Mouse (Mus musculus) stomach, postnatal 0 days (tissue): ENCODE results near the gene Itm2c. TPM values are rescaled to one million over a fixed set of nuclear protein-coding genes. Genes with fewer than 3 reads are reported as not detected.

Experiments used
- ATAC-seq: fragments of 200-750 bp; cut with Nextera tagmentation; 2 replicates; pipeline ENCODE4 v1.8.0; 2017; ENCODE audit not compliant: low FRiP score, low TSS enrichment
- DNase-seq: peaks from one replicate; pipeline ENCODE4 v3.0.0-alpha.2; 2016; ENCODE audit warnings: low spot score
- H3K27ac ChIP-seq: fragments of 300-500 bp; sonication (generic); replicated peaks from 2 replicates; pipeline ENCODE4 v1.5.1; 2014; ENCODE audit warnings: mild to moderate bottlenecking, control low read depth
- H3K27me3 ChIP-seq: fragments of 300-500 bp; sonication (generic); 2 replicates; pipeline ENCODE4 v1.6.1; 2014; ENCODE audit warnings: low read length; ENCODE audit not compliant: control insufficient read depth, insufficient read depth
- H3K36me3 ChIP-seq: fragments of 300-500 bp; sonication (generic); 2 replicates; pipeline ENCODE4 v1.6.1; 2014; ENCODE audit warnings: low read length, mixed read lengths; ENCODE audit not compliant: control insufficient read depth, insufficient read depth
- H3K4me1 ChIP-seq: fragments of 300-500 bp; sonication (generic); replicated peaks from 2 replicates; pipeline ENCODE4 v1.6.1; 2014; ENCODE audit warnings: antibody characterized with exemption; ENCODE audit not compliant: control insufficient read depth, insufficient read depth
- H3K4me2 ChIP-seq: fragments of 300-500 bp; sonication (generic); replicated peaks from 2 replicates; pipeline ENCODE4 v1.6.1; 2014; ENCODE audit warnings: low read depth, mild to moderate bottlenecking, control low read depth, moderate library complexity
- H3K4me3 ChIP-seq: fragments of 300-500 bp; sonication (generic); 2 replicates; pipeline ENCODE4 v1.5.1; 2014; ENCODE audit warnings: low read depth, low read length, control low read depth
- H3K9ac ChIP-seq: fragments of 300-500 bp; sonication (generic); 2 replicates; pipeline ENCODE4 v1.6.1; 2014; ENCODE audit warnings: mild to moderate bottlenecking, low read length, control low read depth, mixed read lengths
- H3K9me3 ChIP-seq: fragments of 300-500 bp; sonication (generic); 2 replicates; pipeline ENCODE4 v1.6.1; 2016; ENCODE audit warnings: low read length; ENCODE audit not compliant: control insufficient read depth
- CTCF ChIP-seq: IDR thresholded peaks from 2 replicates; pipeline ENCODE4 v1.5.1; 2016; ENCODE audit warnings: antibody characterized with exemption, low read depth, mild to moderate bottlenecking, moderate library complexity
- EP300 ChIP-seq: optimal IDR thresholded peaks from 2 replicates; pipeline ENCODE3; 2016; ENCODE audit warnings: antibody characterized with exemption
- WGBS: fragments of 180-500 bp; shearing (Covaris S2); extraction: QIAGEN DNeasy Blood & Tissue Kit; methylation state at CpG from one replicate; pipeline ENCODE4 v1.1.7; 2014; 5-methylcytosine and 5-hydroxymethylcytosine counted together
- polyA plus RNA-seq: library from polyadenylated mRNA; unstranded; fragments of >200 nt; fragmentation: Nextera tagmentation; extraction: Ambion mirVana; gene quantifications from 2 replicates; pipeline ENCODE4 v1.2.1, GENCODE M21; 2015

Gene Itm2c
- polyA plus RNA-seq, 1 experiment from 2014 or later, result 134 TPM

GRCm38 (mm10) chr1:85925183-85925582 is 31.1 kb downstream of the Itm2c start:
- no peak for TF ChIP-seq CTCF
- no peak for TF ChIP-seq EP300
- H3K9me3 ChIP-seq, result peaks cover under 1% of the 10 kb centered on the region; the same call in 1 of the 2 replicates

GRCm38 (mm10) chr1:85928057-85928687 is 34.1 kb downstream of the Itm2c start, which contains the start of gene 4933407L21Rik:
4933407L21Rik (plus strand) TSS chr1:85928483.
- Histone ChIP-seq H3K4me2 (no peak within 1 kb of the TSS), H3K9ac (no peak within 1 kb of the TSS), H3K9me3 (no peaks in the 10 kb centered on the region), H3K27me3 (no peaks in the 10 kb centered on the region), H3K36me3 (no peaks in the 10 kb centered on the region), H3K27ac (0 out of 2 replicates have a peak within 1 kb of the TSS, but pooled peaks have one; percentile 13), H3K4me3 (no peak within 1 kb of the TSS), H3K4me1 (0 out of 2 replicates have a peak, but pooled peaks cover under 1% of the 10 kb centered on the region)
- TF ChIP-seq CTCF, result 0 out of 2 replicates have a peak, but pooled peaks have one; percentile 16
- no peak for TF ChIP-seq EP300
- ATAC-seq (no peak), DNase-seq (no peak)
- WGBS, result 46% methylated on average over 4 of the region's 4 CpGs

More at GRCm38 (mm10) chr1:85925183-85925582, 31.1 kb downstream of the Itm2c start:
- Histone ChIP-seq H3K27me3 (no peaks in the 10 kb centered on the region), H3K4me2 (no peak overlapping the region), H3K9ac (no peak overlapping the region), H3K36me3 (no peaks in the 10 kb centered on the region), H3K27ac (no peak overlapping the region), H3K4me1 (no peaks in the 10 kb centered on the region), H3K4me3 (no peak overlapping the region)
- WGBS, result 82% methylated on average over 5 of the region's 5 CpGs
- DNase-seq (no peak), ATAC-seq (no peak)

DNA sequence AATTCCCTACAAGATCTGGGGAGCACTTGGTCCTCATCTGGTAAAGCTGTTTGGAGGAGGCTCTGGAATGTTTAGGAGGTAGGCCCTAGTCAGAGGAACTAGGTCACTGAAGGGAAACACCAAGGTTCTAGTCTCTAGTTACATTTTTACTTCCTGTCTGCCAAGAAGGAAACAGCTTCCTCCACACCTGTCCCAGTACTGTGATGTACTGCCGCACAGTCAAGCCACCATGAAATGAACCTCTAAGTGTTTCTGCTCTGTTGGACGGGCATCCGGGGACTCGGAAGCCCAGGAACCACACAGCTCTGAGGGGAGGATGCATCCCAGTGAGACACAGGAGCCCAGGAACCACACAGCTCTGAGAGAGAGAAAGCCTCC is 34.6 kb downstream of the Itm2c start:
- DNase-seq (no peak), ATAC-seq (no peak)
- TF ChIP-seq EP300 (no peak), CTCF (no peak)
- Histone ChIP-seq H3K9ac (no peak overlapping the region), H3K4me3 (no peak overlapping the region), H3K27ac (0 out of 2 replicates have a peak overlapping the region, but pooled peaks have one; percentile 13), H3K4me1 (peaks cover 5% of the 10 kb centered on the region; the same call in 1 of the 2 replicates), H3K4me2 (no peak overlapping the region), H3K27me3 (no peaks in the 10 kb centered on the region), H3K9me3 (no peaks in the 10 kb centered on the region), H3K36me3 (no peaks in the 10 kb centered on the region)
- 68% methylated on average over 4 of the region's 4 CpGs for WGBS

- H3K36me3 ChIP-seq, result no peaks in the 10 kb centered on the region
- ATAC-seq (no peak), DNase-seq (no peak)
- TF ChIP-seq EP300, result no peak
- no peak for TF ChIP-seq CTCF
- no peaks in the 10 kb centered on the region for H3K27me3 ChIP-seq
- no peak overlapping the region for H3K4me2 ChIP-seq
- no peak overlapping the region for H3K9ac ChIP-seq
- H3K4me1 ChIP-seq, result peaks cover 5% of the 10 kb centered on the region; the same call in 1 of the 2 replicates
- H3K9me3 ChIP-seq, result no peaks in the 10 kb centered on the region
- no peak overlapping the region for H3K4me3 ChIP-seq
- no peak overlapping the region for H3K27ac ChIP-seq
- 80% methylated on average over 6 of the region's 6 CpGs for WGBS
These were observed 35.3 kb downstream of the Itm2c start for GRCm38 (mm10) chr1:85929406-85929805.

DNA sequence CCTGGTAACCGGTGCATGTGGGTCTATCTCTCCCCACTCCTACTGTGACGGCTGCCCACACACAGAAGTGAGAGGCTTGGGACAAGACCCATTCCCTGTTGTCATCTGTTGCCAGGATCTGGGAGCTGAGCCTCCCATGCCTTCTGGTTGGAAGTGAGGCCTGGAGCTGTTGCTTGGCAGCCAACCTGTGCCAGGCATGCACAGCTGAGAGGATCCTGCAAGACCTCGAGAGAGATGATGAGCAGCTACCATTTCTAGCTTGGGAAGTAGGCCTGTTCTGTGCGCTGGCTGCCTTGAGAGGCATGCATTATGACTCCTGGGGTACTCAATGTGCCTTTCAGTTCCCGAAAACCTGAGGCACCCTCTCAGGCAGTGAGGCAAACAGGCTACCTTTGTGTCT is 37.1 kb downstream of the Itm2c start:
- TF ChIP-seq CTCF, result no peak
- TF ChIP-seq EP300, result no peak
- no peak for DNase-seq

DNA sequence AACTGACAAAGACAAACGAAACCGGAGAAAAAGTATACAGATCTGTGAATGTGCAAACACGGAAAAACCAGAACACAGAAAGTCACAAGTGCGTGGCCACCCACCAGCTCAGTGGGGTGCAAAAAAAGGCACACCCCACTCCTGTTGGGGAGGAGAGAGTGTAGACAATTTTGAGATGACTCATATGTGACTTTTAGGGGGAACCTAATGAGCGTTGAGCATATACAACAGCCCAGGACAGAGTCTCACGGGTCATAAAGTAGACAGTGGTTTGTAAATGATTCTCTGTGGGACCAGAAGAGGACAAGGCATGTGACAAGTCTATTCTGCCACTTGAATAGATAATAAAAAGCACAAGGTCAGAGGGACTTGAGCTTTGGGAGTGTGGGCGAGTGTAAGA is 39.1 kb downstream of the Itm2c start:
- WGBS, result 8% methylated on average over 7 of the region's 7 CpGs
- peaks cover 5% of the 10 kb centered on the region; the same call in 1 of the 2 replicates for H3K4me1 ChIP-seq
- H3K36me3 ChIP-seq, result no peaks in the 10 kb centered on the region
- DNase-seq (no peak), ATAC-seq (peak; percentile 33; the same call in 1 of the 2 replicates)
- no peaks in the 10 kb centered on the region for H3K27me3 ChIP-seq
- H3K4me2 ChIP-seq, result peak overlapping the region; percentile 20; the same call in 1 of the 2 replicates
- H3K27ac ChIP-seq, result no peak overlapping the region
- no peak for TF ChIP-seq EP300
- no peak for TF ChIP-seq CTCF
- H3K4me3 ChIP-seq, result no peak overlapping the region
- H3K9me3 ChIP-seq, result no peaks in the 10 kb centered on the region
- no peak overlapping the region for H3K9ac ChIP-seq

More for the DNA sequence above, 37.1 kb downstream of the Itm2c start:
- H3K4me1 ChIP-seq, result peaks cover 5% of the 10 kb centered on the region; the same call in 1 of the 2 replicates
- H3K9me3 ChIP-seq, result no peaks in the 10 kb centered on the region
- H3K9ac ChIP-seq, result no peak overlapping the region
- WGBS, result 87% methylated on average over 5 of the region's 5 CpGs
- no peaks in the 10 kb centered on the region for H3K36me3 ChIP-seq
- H3K4me2 ChIP-seq, result no peak overlapping the region
- H3K27ac ChIP-seq, result no peak overlapping the region
- H3K4me3 ChIP-seq, result no peak overlapping the region
- no peaks in the 10 kb centered on the region for H3K27me3 ChIP-seq
- ATAC-seq, result no peak
